Mouse (Mus musculus): ENCODE data around the gene Gapdhs.

- TF ChIP-seq CTCF (IDR thresholded peaks at IDR 0.05; ENCODE audit: low read depth): no peak
- TF ChIP-seq EP300 (IDR thresholded peaks at IDR 0.05; ENCODE audit: low read depth): no peak
Observed at GRCm38 (mm10) chr7:30711942-30712341, 31.5 kb downstream of the Gapdhs start, which contains the start of gene Atp4a.
